Mouse (Mus musculus): Measurements from ENCODE around the gene Dcaf17. TPM values are rescaled to one million over a fixed set of nuclear protein-coding genes. Genes with fewer than 3 reads are reported as not detected.

Dcaf17 gene
- 10 to 100 TPM; 22.7 to 24.8 TPM for total RNA-seq (2021)

DNA sequence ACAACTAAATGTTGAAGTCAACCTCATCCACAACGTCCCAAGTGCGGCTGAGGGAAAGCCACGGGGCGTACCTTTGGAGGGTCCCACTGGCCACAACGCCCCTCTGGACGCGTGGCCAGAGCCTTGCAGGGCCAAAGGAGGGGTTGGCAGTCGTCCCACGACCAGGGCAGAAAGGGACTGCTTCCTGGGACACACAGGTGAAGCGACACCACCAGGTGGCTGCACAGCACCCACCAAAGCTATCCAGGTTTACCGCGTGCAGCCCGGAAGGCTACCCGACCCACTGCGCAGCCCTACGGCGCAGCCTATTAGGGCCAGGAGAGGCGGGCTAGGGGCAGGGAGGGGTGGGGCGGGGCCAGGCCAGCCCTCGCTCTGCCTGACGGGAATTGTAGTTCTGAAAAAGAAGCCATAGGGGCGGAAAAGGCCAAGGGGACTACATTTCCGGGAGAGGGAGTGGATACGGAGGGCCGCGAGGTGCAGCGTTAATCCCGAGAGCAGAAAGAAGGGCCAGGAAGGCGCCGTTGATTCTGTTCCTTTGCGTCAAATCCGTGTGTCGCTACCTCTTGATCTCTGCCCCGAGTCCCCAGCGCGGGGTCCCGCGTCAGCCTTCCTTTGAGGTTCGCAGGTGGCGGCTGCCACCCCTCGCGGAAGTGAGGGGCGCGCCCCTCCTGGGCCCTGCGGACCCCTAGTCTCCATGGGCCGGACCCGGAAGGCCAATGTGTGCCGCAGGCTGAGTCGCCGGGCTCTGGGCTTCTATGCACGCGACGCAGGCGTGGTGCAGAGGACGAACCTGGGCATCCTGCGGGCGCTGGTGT lies at the start of gene Dcaf17, which contains the start of gene Mettl8:
Gene Dcaf17 (plus strand): TSS at position 29 of the 815 bp plus-strand sequence.
Gene Mettl8 (minus strand): TSS at position 284 of the 815 bp plus-strand sequence.
- intact Hi-C loops (cut with DNase I): no loop called here

GRCm38 (mm10) chr2:71011816-71012215 lies 43.3 kb upstream of the Dcaf17 start:
- intact Hi-C loops (cut with DNase I): no loop called here
- no peak for DNase-seq

More for the DNA sequence above, at the start of gene Dcaf17, which contains the start of gene Mettl8:
- peak; percentile 93 for DNase-seq

DNA sequence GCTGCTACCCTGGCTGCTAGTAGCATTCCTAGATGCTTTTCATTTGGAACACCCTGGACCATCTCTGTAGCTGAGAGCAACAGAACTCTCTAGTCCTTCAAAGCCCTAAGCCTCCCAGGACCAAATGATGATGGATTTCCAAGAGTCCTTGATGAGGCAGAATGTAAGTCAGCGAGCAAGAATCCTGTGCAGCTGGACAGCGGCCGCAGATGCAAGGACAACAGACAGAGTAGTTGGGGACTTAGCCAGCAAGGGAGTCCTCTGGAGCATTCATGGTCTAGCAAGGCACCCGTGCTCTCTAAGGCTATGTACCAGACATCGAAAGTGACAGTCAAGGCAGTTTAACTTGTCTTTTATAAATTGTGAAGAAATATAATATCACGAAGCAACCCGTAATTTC lies 41.6 kb upstream of the Dcaf17 start:
- intact Hi-C loops (cut with DNase I): no loop called here
- no peak for DNase-seq

- intact Hi-C loops (cut with DNase I): no loop called here
- DNase-seq: peak; percentile 62
These were observed 35.9 kb upstream of the Dcaf17 start for GRCm38 (mm10) chr2:71019277-71019676.

DNA sequence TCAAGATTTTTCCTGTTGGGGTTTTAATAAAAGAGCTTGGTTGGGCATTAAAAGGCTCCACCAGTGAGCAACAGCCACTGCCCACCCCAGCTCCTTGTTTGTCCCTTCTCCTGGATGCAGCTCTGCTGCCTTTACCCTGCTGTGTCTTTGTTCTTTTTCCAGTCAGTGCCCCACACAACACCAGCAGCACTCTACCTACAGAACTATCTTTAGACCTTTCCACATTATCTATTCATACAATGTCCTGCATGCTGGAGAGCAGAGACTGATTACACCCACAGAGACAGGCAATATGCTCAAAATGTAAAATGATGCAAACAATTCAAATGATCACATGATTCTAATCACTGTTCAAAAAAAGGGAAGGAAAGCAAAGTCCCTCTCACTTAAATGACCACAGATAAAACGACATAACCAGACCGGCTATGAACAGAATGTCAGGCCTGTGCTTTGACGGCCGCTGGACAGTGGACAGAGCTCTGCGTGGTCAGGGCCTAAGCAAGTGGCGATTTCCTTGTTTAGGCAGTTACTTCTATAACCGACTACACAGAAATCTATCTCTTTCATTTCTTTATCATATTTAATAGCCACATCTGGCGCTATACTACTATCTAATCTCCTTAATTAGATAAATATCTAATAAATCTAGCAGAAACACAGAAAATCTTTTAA lies 35.3 kb upstream of the Dcaf17 start:
- intact Hi-C loops (cut with DNase I): no loop called here
- no peak for DNase-seq

DNA sequence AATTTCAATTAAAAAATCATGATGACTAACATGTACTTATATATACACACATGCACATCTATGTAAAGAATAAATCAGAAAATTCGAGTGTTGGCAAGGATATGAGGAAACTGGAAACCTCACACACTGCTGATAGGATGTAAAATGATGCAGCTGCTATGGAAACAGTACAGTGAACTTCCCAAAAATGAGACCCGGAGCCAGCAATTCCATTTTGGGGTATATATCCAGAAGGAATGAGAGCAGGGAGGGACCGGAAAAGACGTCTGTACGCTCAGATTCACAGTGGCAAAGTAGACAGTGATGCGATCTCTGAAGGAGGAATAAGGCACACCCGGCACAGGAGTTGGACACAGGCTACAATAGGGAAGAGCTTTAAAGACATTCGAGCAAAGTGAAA lies 34.5 kb upstream of the Dcaf17 start:
- DNase-seq: no peak
- intact Hi-C loops (cut with DNase I): no loop called here

DNA sequence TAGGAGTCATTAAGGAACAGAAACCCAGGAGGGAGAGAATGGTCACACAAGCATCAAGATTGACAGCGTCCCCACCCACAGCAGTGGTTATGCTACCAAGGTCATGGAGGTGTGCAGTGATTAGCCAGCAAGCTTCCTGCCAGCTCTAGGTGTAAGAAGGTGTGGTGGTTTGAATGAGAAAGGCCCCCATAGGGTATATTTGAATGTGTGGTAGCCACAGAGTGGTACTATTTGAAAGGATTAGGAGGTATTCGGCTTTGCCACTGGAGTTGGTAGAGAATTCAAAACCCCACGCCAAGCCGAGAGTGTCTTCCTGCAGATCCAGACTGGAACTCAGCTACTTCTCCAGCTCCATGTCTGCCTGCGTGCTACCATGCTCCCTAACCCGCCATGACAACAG lies 32.1 kb upstream of the Dcaf17 start:
- intact Hi-C loops (cut with DNase I): no loop called here
- DNase-seq: no peak

DNA sequence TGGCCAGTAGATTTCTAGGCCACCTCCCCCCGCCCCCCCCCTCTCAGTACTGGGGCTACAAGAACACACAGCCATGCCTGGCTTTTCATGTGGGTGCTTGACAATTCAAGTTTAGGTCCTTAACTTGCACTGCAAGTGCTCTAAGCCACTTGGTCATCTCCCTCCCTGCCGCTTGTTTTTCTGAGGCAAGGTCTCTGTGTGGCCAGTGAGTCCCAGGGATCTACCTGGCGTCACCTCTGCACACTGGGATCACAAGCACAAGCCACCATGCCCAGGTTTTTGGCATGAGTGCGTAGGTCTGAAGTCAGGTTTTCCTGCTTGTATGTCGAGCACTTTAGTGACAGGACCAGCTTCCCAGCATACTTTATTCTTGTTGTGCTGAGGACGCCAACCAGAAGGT lies 31.1 kb upstream of the Dcaf17 start:
- intact Hi-C loops (cut with DNase I): no loop called here
- DNase-seq: no peak

- DNase-seq: no peak
- intact Hi-C loops (cut with DNase I): no loop called here
These were observed 29.4 kb upstream of the Dcaf17 start for GRCm38 (mm10) chr2:71025576-71026315.

DNA sequence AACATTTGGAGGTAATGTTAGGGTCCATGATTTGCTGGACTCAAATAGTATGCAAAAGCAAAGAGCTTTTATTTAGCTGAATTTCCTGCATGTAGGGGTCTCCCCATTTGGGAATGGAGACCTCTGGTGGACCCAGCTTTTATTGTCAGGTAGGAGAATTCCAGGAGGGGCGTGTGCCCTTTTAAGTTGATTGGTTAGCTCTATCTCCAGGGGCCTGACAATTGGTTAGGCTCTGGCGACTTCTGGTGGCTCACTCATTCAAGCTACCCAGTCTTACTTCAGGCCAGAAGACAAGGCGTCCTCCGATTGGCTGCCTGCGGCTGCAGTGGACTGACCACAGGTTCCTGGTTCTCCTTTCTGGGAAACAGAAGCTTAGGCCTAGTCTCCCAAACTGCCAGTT lies 28.3 kb upstream of the Dcaf17 start:
- intact Hi-C loops (cut with DNase I): no loop called here
- DNase-seq: peak; percentile 24

- intact Hi-C loops (cut with DNase I): no loop called here
- DNase-seq: no peak
These were observed 27.5 kb upstream of the Dcaf17 start for GRCm38 (mm10) chr2:71027631-71028030.

- no peak for DNase-seq
- intact Hi-C loops (cut with DNase I): no loop called here
These were observed 24.5 kb upstream of the Dcaf17 start for GRCm38 (mm10) chr2:71030663-71031062.

GRCm38 (mm10) chr2:71031973-71032794 lies 22.9 kb upstream of the Dcaf17 start:
- DNase-seq: no peak
- intact Hi-C loops (cut with DNase I): no loop called here

DNA sequence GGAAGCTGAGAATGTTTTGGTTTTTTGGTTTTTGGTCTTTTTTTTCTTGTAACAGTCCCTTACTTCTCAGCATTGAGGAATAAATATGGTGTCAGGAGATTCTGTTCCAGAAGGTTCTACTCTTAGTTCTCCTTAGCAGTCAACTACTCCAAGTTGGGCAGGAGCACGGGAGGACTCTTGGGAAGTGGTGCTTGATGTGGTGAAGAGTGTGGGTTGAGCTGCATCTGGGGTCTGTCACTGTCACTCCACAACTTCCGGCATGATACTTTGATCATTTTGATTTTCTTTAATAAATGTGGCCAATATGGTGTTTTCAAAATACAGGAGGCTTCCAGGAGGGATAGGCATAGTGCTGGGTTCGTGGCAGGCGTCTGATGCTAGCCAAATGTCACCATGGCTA lies 22.1 kb upstream of the Dcaf17 start:
- intact Hi-C loops (cut with DNase I): no loop called here
- DNase-seq: no peak

DNA sequence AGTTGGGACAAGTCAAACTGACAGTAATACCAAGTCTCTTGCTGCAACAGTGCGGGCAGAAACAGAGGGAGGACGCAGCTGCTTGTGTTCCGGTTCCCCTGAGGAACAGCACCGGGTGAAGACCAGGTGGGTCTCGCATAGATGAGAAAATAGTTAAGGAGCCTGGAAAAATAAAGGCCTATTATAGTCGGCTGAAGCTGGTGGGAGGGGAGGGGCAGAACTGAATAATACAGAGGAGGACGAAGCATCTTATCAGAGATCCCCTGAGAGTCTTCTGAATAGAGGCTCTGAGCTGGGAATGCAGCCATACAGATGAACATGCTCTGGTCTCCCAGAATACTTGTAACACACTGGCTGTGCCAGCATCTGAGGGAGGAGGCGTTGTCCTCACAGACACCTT lies 21.1 kb upstream of the Dcaf17 start:
- no peak for DNase-seq
- intact Hi-C loops (cut with DNase I): no loop called here

DNA sequence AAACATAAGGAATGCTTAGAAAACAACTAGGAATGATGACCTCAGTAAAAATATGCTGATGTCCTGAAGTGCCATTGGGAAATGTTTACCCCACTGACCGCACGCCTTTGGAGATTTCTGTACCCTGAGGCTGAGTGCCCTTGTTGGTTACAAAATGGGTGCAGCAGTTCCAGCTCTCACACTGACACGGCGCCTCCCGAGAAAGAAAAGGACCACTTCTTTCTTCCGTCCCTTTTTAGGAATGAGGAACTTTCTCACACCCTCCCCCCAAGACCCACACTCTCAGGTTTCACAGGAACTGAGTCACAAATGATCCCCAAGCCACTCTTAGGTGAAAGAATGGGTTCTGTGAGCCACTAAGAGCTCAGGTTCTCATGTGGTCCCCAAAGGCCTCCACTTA lies 17.7 kb upstream of the Dcaf17 start:
- no peak for DNase-seq
- intact Hi-C loops (cut with DNase I): loop anchor here (5.0 kb wide), 2 partner anchors 260 to 325 kb away; no protein-coding TSS in a partner anchor

- peak; percentile 84 for DNase-seq
- intact Hi-C loops (cut with DNase I): loop anchor here (5.0 to 10.0 kb wide), 3 partner anchors 215 to 327 kb away; partner anchors contain the start of gene Tlk1
These were observed 15.5 kb upstream of the Dcaf17 start for GRCm38 (mm10) chr2:71039522-71040121.

DNA sequence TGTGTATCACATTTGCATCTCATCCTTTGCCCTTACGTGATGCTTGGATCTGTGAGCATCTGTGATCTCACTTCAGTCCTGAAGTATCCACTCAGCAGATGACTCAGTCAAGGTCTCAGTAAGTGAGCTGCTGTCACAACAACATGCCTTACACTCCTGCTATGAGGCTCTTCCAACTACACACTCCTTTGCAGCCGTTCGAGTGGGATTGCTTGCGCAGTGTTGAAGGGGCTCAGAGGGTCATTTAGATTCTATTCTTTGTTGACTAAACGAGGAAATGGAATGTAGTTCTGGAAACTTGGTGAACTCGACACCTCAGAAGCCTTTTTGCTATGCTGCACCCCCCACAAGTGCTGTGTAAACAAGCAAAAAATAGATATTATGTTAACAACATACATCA lies 9.0 kb upstream of the Dcaf17 start:
- intact Hi-C loops (cut with DNase I): loop anchor here (10.0 kb wide), 1 partner anchor 221 kb away; the partner anchor contains the start of gene Tlk1

DNA sequence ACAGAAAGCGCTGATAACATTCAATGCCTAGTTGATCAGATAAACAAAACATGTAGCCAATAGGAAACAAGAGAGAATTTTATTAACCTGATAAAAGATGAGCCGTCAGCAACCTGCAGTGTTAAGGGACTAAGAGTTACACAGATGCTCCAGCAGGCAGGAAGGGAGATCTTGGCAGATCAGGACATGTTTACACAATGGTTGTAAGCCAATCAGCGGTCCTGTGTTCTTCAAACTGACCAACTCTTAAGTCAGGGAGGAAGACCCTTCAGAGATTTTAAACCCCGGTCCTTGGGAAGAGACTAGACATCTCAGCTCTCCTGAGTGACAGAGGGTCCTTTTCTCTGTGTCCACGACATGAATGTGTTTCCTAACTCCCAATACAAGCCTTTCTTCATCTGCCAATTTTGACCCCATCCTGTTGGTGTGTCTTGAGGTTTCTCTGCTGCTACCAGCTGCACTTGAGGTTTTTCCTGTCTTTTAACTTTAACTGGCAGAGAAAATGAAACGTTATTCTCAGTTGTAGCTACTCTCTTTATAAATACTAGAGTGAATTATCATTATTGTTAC lies 8.3 kb upstream of the Dcaf17 start:
- intact Hi-C loops (cut with DNase I): loop anchor here (10.0 kb wide), 1 partner anchor 222 kb away; the partner anchor contains the start of gene Tlk1

More for the DNA sequence above, 9.0 kb upstream of the Dcaf17 start:
- DNase-seq: no peak

More for the DNA sequence above, 8.3 kb upstream of the Dcaf17 start:
- no peak for DNase-seq

Measured in left cerebral cortex, postnatal 4 days (tissue).